Mouse (Mus musculus) left cerebral cortex, adult 11 months (tissue): Measurements from ENCODE around the gene Eef1a1.

Source experiments
- DNase-seq: peaks from one replicate; pipeline ENCODE4 v3.0.0; 2022; ENCODE audit warnings: low spot score

Eef1a1 gene

GRCm38 (mm10) chr9:78476531-78477020 is 12.4 kb downstream of the Eef1a1 start:
- no peak for DNase-seq

- DNase-seq, result no peak
These were observed 13.1 kb downstream of the Eef1a1 start for GRCm38 (mm10) chr9:78475873-78476272.

- no peak for DNase-seq
These were observed 13.6 kb downstream of the Eef1a1 start for GRCm38 (mm10) chr9:78475383-78475780.

GRCm38 (mm10) chr9:78474771-78475382 is 14.1 kb downstream of the Eef1a1 start:
- no peak for DNase-seq

DNA sequence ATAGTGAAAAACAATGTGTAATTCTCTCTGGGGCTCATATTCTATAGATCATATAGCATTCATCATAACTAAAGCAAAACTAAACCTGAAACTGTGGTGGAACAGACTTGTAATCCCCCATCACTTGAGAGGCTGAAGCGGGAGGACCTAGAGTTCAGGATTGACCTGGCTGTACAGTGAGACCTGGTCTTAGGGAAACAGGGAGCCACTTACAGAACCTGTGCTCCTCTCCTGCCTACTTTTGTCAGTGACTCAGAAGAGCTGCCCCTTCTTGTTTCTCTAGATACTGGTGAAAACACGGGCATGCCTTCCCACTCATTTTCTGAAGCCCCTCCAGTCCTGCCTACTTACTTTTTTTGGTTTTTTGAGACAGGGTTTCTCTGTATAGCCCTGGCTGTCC is 14.7 kb downstream of the Eef1a1 start:
- no peak for DNase-seq

GRCm38 (mm10) chr9:78473588-78473987 is 15.4 kb downstream of the Eef1a1 start:
- DNase-seq, result no peak

DNA sequence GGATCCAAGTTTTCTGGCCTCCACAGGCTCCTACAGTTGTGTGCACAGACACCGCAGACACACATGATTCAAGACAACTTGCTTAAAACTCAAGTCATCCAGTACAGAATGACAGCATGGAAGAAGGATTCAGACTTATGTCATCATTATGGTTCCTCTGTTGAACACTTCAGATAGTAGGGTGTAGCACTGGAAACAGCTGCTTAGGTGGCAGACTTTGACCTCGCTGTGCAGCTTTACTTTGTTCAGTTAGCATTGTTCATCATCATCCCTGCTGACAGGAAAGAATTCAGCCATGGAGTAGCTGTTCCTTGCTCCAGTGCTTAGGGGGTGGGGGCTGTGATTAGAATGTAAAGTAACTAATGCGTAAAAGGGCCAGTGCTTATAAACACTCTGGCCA is 23.2 kb downstream of the Eef1a1 start:
- DNase-seq, result no peak

- no peak for DNase-seq
These were observed 25.6 kb downstream of the Eef1a1 start for GRCm38 (mm10) chr9:78463337-78463736.

DNA sequence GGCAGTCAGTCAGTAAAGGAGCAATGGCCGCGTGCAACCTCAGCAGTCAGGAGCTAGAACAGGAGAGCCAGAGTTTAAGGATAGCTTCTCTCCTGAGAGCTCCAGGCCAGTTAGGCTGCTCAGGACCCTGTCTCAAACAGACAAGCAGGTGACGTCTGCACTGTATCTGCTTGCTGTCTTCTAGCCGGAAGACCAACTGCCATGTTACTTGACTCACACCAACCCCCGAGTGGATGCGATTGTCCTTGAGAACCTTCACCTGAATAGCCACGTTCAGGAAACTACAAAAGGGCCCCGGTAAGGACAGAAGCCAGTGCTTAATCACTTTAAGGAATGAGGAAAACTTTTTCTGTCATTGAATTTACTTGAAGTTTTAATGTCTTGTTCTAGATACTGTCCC is 31.9 kb downstream of the Eef1a1 start:
- no peak for DNase-seq

GRCm38 (mm10) chr9:78451382-78451781 is 37.6 kb downstream of the Eef1a1 start:
- DNase-seq, result no peak

DNA sequence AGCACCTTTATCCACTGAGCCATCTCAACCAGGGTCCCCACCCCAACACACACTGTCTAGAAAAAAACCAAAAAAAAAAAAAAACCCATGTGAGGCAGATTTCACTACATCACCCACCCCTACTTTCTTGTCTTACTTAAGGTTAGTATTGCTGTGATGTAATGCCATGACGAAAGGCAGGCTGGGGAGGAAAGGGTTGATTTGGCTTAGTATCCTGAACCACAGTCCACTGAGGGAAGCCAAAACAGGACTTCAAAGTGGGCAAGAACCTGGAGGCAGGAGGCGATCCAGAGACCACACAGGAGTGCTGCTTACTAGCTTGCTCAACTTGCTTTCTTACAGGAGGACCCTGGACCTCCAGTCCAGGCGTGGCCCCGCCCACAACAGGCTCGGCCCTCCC is 38.5 kb downstream of the Eef1a1 start:
- DNase-seq, result no peak

DNA sequence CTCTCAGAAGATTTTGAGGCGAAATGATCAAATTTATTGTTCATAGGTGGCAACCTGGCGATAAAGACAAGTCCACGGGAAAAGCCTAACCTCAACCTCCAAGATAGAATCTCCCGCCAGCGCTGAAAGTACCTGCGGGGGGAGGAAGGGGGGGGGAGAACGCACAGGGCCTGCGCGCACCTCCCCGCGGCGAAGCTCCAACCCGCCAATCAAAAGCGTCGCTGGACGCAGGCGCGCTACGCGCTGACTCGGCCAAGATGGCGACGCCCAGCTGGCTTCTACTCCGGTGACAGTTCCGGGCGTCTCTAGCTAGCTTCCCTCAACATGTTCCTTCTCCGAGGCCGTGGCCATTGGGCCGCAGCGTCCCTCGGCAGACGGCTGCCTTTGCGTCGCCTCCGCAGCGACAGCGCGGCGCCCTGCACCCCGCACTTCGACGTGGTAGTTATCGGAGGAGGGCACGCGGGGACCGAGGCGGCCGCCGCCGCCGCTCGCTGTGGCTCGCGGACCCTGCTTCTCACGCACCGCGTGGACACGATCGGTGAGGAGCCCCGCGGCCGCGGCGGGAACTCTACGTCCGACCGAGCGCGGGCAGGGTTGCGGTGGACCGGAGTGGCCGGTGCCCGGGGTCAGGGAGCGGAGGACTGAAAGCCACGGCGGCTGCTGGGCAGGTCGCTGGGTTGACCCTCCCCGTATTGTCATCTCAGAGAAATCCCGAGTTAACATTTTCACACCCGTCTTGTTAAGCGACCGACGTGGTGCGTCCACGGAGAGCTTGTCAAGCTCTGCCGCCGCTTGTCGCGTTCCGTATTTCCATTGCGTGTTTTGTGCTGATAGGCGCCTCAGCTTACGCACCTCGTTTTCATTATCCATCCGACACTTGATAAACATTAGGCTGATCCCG is 40.7 kb downstream of the Eef1a1 start, which contains the start of the genes Mto1 and Gm17324:
Mto1 (plus strand) TSS at position 236 of the 901 bp plus-strand sequence.
Gm17324 (minus strand) TSS at position 814 of the 901 bp plus-strand sequence.
- peak; percentile 68 for DNase-seq

GRCm38 (mm10) chr9:78447606-78447972 is 41.4 kb downstream of the Eef1a1 start:
- no peak for DNase-seq

DNA sequence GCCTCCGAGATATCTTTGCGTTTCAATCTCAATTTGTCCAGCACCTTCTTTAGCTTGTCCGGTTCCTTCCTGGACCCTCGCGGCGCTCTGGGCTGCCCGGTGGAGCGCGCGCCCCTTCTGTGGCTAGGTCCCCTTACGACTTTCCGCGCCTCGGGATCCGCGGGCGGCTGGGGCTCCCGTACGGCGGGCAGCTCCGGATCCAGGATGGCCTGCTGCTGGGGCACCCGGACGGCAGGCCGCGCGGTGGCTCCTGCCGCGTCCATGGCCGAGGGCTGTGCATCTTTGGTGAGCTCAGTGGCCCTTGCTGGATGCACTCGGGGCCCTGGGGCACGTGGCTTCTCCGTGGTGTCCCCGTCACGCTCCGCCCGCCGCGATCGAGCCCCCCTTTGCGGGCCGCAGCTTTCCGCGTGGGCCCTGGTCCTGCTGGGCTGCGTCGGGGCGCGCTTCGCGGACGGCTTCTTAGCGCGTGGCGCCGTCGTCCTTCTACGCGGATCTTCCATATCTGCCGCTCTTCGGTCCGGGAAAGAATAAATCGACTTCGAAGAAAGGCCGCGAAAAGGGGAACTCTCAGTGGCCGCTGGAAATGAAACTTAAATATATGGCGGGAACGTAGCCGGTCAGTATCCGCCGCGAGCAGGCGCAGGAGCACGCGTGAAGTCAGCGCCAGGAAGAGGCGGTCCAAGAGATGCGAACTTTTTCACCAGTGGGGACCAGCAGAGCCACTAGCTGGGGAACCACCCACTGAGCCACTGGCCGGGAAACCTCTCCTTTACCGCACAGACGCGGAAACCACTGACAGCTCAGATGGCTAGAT is 46.2 kb downstream of the Eef1a1 start, which contains the start of gene Cgas:
Cgas (minus strand) TSS at position 659 of the 814 bp plus-strand sequence.
- no peak for DNase-seq

GRCm38 (mm10) chr9:78442237-78442578 is 46.7 kb downstream of the Eef1a1 start:
- no peak for DNase-seq

DNA sequence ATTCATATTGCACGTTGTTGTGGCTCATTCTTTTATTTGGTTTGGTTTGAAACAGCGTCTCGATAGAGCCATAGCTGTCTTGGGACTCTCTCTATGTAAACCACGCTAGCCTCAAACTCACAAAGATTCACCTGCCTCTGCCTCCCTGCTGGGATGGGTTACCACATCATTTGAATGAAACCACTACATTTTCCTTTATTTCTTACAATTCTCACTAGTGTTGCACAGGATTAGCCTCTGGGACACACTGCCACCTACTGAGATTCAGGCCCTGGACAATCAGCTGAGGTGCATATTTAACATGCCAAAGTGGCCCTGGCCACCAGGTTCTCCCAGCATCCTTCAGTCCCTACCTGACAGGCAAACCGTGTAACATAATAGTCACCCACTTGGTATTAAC is 49.5 kb downstream of the Eef1a1 start:
- DNase-seq, result no peak

- DNase-seq, result no peak
These were observed 56.5 kb downstream of the Eef1a1 start for GRCm38 (mm10) chr9:78432471-78432870.

DNA sequence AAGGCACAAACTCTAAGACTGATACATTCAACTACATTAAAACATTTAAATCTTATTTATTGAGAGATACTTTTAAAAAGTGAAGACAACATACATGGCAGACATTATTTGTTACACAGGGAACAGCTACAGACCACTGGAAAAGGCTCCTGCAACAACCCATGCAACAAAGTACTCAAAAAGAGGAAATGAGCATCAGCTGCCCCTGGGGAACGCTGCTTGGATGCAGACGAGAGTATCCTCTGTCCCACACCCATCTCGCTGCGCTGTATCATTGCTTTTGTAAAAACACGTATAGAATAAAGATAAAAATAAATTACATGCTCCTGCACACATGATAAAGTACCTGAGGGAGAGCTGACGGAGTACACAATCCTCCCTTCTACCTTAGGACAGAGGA is 58.5 kb downstream of the Eef1a1 start:
- DNase-seq, result no peak

GRCm38 (mm10) chr9:78429551-78429950 is 59.4 kb downstream of the Eef1a1 start:
- DNase-seq, result no peak

- no peak for DNase-seq
These were observed 60.0 kb downstream of the Eef1a1 start for GRCm38 (mm10) chr9:78428870-78429432.
